Mouse (Mus musculus): ENCODE measurements around the gene Pdlim5.
A peak's percentile ranks its signal among the peaks of the same experiment; 100 is the strongest.
"Not testable (repeated sequence)": the region's sequence is repeated elsewhere in the genome, so short reads cannot be mapped to it uniquely, and the experiment has no call there.

The Pdlim5 gene

GRCm38 (mm10) chr3:142395520-142396193, at the start of gene Pdlim5:
Gene Pdlim5, minus strand, starts transcription at chr3:142395696.
- peak; percentile 50 for DNase-seq

- DNase-seq: no peak
Observed at GRCm38 (mm10) chr3:142443710-142444043, 48.2 kb upstream of the Pdlim5 start.

- peak; percentile 43 for DNase-seq
Observed at GRCm38 (mm10) chr3:142443006-142443709, 47.7 kb upstream of the Pdlim5 start.

- DNase-seq: no peak
Observed at GRCm38 (mm10) chr3:142442161-142442560, 46.7 kb upstream of the Pdlim5 start.

GRCm38 (mm10) chr3:142441142-142441541, 45.6 kb upstream of the Pdlim5 start:
- DNase-seq: no peak

- DNase-seq: no peak
Observed at GRCm38 (mm10) chr3:142440191-142440590, 44.7 kb upstream of the Pdlim5 start.

GRCm38 (mm10) chr3:142439591-142440093, 44.1 kb upstream of the Pdlim5 start:
- no peak for DNase-seq

GRCm38 (mm10) chr3:142438630-142439029, 43.1 kb upstream of the Pdlim5 start:
- DNase-seq: not testable (repeated sequence)

GRCm38 (mm10) chr3:142436824-142437223, 41.3 kb upstream of the Pdlim5 start:
- no peak for DNase-seq

GRCm38 (mm10) chr3:142436212-142436611, 40.7 kb upstream of the Pdlim5 start:
- DNase-seq: no peak

- DNase-seq: no peak
Observed at GRCm38 (mm10) chr3:142434786-142435168, 39.3 kb upstream of the Pdlim5 start.

GRCm38 (mm10) chr3:142434127-142434785, 38.8 kb upstream of the Pdlim5 start:
- no peak for DNase-seq

- no peak for DNase-seq
Observed at GRCm38 (mm10) chr3:142431481-142431880, 36.0 kb upstream of the Pdlim5 start.

GRCm38 (mm10) chr3:142430048-142430447, 34.6 kb upstream of the Pdlim5 start:
- no peak for DNase-seq

- DNase-seq: no peak
Observed at GRCm38 (mm10) chr3:142426806-142427205, 31.3 kb upstream of the Pdlim5 start.

- no peak for DNase-seq
Observed at GRCm38 (mm10) chr3:142424134-142424533, 28.6 kb upstream of the Pdlim5 start.

- no peak for DNase-seq
Observed at GRCm38 (mm10) chr3:142423501-142423917, 28.0 kb upstream of the Pdlim5 start.

GRCm38 (mm10) chr3:142422229-142422628, 26.7 kb upstream of the Pdlim5 start:
- DNase-seq: no peak

GRCm38 (mm10) chr3:142421470-142421869, 26.0 kb upstream of the Pdlim5 start:
- no peak for DNase-seq

- no peak for DNase-seq
Observed at GRCm38 (mm10) chr3:142417996-142418395, 22.5 kb upstream of the Pdlim5 start.

- DNase-seq: no peak
Observed at GRCm38 (mm10) chr3:142413345-142413885, 17.9 kb upstream of the Pdlim5 start.

GRCm38 (mm10) chr3:142410930-142411329, 15.4 kb upstream of the Pdlim5 start:
- DNase-seq: no peak

GRCm38 (mm10) chr3:142394796-142395508, 544 bp downstream of the Pdlim5 start:
- DNase-seq: no peak

Measured in cerebellum, adult 11-12 months (tissue).